Mouse (Mus musculus): ENCODE data around the gene Qrfp.

- TF ChIP-seq EP300 (IDR thresholded peaks at IDR 0.05; ENCODE audit: low read depth) (no peak), CTCF (IDR thresholded peaks at IDR 0.05; ENCODE audit: low read depth) (no peak)
Observed at GRCm38 (mm10) chr2:31762155-31762554, 48.2 kb downstream of the Qrfp start.

Measured in liver, postnatal 0 days (tissue).